Mouse (Mus musculus) liver, postnatal 0 days (tissue): Measurements from ENCODE around the gene Rnf41. TPM values are rescaled to one million over a fixed set of nuclear protein-coding genes. Genes with fewer than 3 reads are reported as not detected.

Experiments
- ATAC-seq: fragments of 200-750 bp; cut with Nextera tagmentation; 2 replicates; pipeline ENCODE4 v1.8.0; 2017; ENCODE audit warnings: mild to moderate bottlenecking, moderate library complexity
- DNase-seq: peaks from one replicate; pipeline ENCODE4 v3.0.0-alpha.2; 2016
- H3K27ac ChIP-seq: fragments of 300-500 bp; sonication (generic); 2 replicates; pipeline ENCODE4 v1.5.1; 2014; ENCODE audit warnings: antibody characterized with exemption, moderate library complexity, mild to moderate bottlenecking, low read depth
- H3K27me3 ChIP-seq: fragments of 300-500 bp; sonication (generic); 2 replicates; pipeline ENCODE4 v1.6.1; 2014; ENCODE audit warnings: low read length, control low read depth, mixed read lengths; ENCODE audit not compliant: insufficient read depth
- H3K36me3 ChIP-seq: fragments of 300-500 bp; sonication (generic); replicated peaks from 2 replicates; pipeline ENCODE4 v1.6.1; 2014; ENCODE audit warnings: mild to moderate bottlenecking, control low read depth, low read length, moderate library complexity, mixed read lengths; ENCODE audit not compliant: insufficient read depth
- H3K4me1 ChIP-seq: fragments of 300-500 bp; sonication (generic); 2 replicates; pipeline ENCODE4 v1.6.1; 2014; ENCODE audit warnings: antibody characterized with exemption, mild to moderate bottlenecking, control low read depth; ENCODE audit not compliant: insufficient read depth
- H3K4me2 ChIP-seq: fragments of 300-500 bp; sonication (generic); 2 replicates; pipeline ENCODE4 v1.6.1; 2014; ENCODE audit warnings: low read depth, mild to moderate bottlenecking, low read length, moderate library complexity, mixed read lengths
- H3K4me3 ChIP-seq: fragments of 300-500 bp; sonication (generic); 2 replicates; pipeline ENCODE4 v1.5.1; 2014; ENCODE audit warnings: low read depth, low read length
- H3K9ac ChIP-seq: fragments of 300-500 bp; sonication (generic); replicated peaks from 2 replicates; pipeline ENCODE4 v1.6.1; 2014; ENCODE audit warnings: mild to moderate bottlenecking, moderate library complexity
- H3K9me3 ChIP-seq: fragments of 300-500 bp; sonication (generic); 2 replicates; pipeline ENCODE4 v1.6.1; 2016; ENCODE audit warnings: mild to moderate bottlenecking, control low read depth, low read length, mixed read lengths
- CTCF ChIP-seq: sonication (generic); IDR thresholded peaks from 2 replicates; pipeline ENCODE4 v1.5.1; 2016; ENCODE audit warnings: antibody characterized with exemption, low read depth
- EP300 ChIP-seq: IDR thresholded peaks from 2 replicates; pipeline ENCODE4 v1.6.1; 2016; ENCODE audit warnings: antibody characterized with exemption, low read depth, mild to moderate bottlenecking
- WGBS: fragments of 180-500 bp; shearing (Covaris S2); extraction: QIAGEN DNeasy Blood & Tissue Kit; methylation state at CpG from one replicate; pipeline ENCODE4 v1.1.7; 2014; ENCODE audit not compliant: insufficient replicate concordance; 5-methylcytosine and 5-hydroxymethylcytosine counted together
- polyA plus RNA-seq: library from polyadenylated mRNA; unstranded; fragments of >200 nt; fragmentation: Nextera tagmentation; extraction: Ambion mirVana; gene quantifications from 2 replicates; pipeline ENCODE4 v1.2.1, GENCODE M21; 2015

Gene Rnf41
- polyA plus RNA-seq, 1 experiment from 2014 or later: 7.2 TPM

- peak; percentile 71 for ATAC-seq
- Histone ChIP-seq H3K9me3 (no peaks in the 10 kb centered on the region), H3K27ac (peak overlapping the region; percentile 96), H3K9ac (peak overlapping the region; percentile 93), H3K4me2 (peak overlapping the region; percentile 89), H3K4me3 (peak overlapping the region; percentile 86), H3K27me3 (no peaks in the 10 kb centered on the region), H3K36me3 (peaks cover 28% of the 10 kb centered on the region), H3K4me1 (peaks cover 10% of the 10 kb centered on the region; the same call in 1 of the 2 replicates)
- no peak for DNase-seq
- no peak for TF ChIP-seq CTCF
- no peak for TF ChIP-seq EP300
- WGBS: 3% methylated on average over 16 of the region's 67 CpGs
Measured at GRCm38 (mm10) chr10:128459409-128460269, 48.2 kb downstream of the Rnf41 start.

- H3K27ac ChIP-seq: peak overlapping the region; percentile 96
- peaks cover 10% of the 10 kb centered on the region; the same call in 1 of the 2 replicates for H3K4me1 ChIP-seq
- H3K4me2 ChIP-seq: peak overlapping the region; percentile 89
- peaks cover 33% of the 10 kb centered on the region for H3K36me3 ChIP-seq
- ATAC-seq (no peak), DNase-seq (no peak)
- peak overlapping the region; percentile 86 for H3K4me3 ChIP-seq
- WGBS: 11% methylated on average over 5 of the region's 5 CpGs
- TF ChIP-seq EP300: no peak
- TF ChIP-seq CTCF: no peak
- H3K9me3 ChIP-seq: no peaks in the 10 kb centered on the region
- H3K27me3 ChIP-seq: no peaks in the 10 kb centered on the region
- peak overlapping the region; percentile 93 for H3K9ac ChIP-seq
Measured at GRCm38 (mm10) chr10:128460270-128460630, 48.8 kb downstream of the Rnf41 start.

- peaks cover 84% of the 10 kb centered on the region for H3K36me3 ChIP-seq
Measured at GRCm38 (mm10) chr10:128474366-128474765, 62.9 kb downstream of the Rnf41 start.

GRCm38 (mm10) chr10:128486370-128486769 lies 74.9 kb downstream of the Rnf41 start:
- 84% methylated on average over 7 of the region's 7 CpGs for WGBS
- H3K4me3 ChIP-seq: no peak overlapping the region
- no peaks in the 10 kb centered on the region for H3K9me3 ChIP-seq
- H3K9ac ChIP-seq: no peak overlapping the region
- H3K4me2 ChIP-seq: no peak overlapping the region
- no peak for DNase-seq
- H3K4me1 ChIP-seq: peaks cover under 1% of the 10 kb centered on the region; the same call in 1 of the 2 replicates
- ATAC-seq: no peak
- H3K27ac ChIP-seq: no peak overlapping the region
- TF ChIP-seq CTCF: no peak
- TF ChIP-seq EP300: no peak
- H3K36me3 ChIP-seq: peaks cover 84% of the 10 kb centered on the region
- no peaks in the 10 kb centered on the region for H3K27me3 ChIP-seq

More at GRCm38 (mm10) chr10:128474366-128474765, 62.9 kb downstream of the Rnf41 start:
- 90% methylated on average over 12 of the region's 12 CpGs for WGBS
- Histone ChIP-seq H3K27ac (no peak overlapping the region), H3K9me3 (no peaks in the 10 kb centered on the region), H3K4me3 (no peak overlapping the region), H3K9ac (no peak overlapping the region), H3K4me2 (no peak overlapping the region), H3K4me1 (no peaks in the 10 kb centered on the region), H3K27me3 (no peaks in the 10 kb centered on the region)
- no peak for TF ChIP-seq EP300
- no peak for TF ChIP-seq CTCF
- ATAC-seq (no peak), DNase-seq (no peak)

GRCm38 (mm10) chr10:128487861-128488712 lies 76.6 kb downstream of the Rnf41 start:
- Histone ChIP-seq H3K4me2 (no peak overlapping the region), H3K9me3 (no peaks in the 10 kb centered on the region), H3K4me3 (no peak overlapping the region), H3K36me3 (peaks cover 72% of the 10 kb centered on the region), H3K4me1 (peaks cover 12% of the 10 kb centered on the region), H3K9ac (no peak overlapping the region), H3K27me3 (no peaks in the 10 kb centered on the region), H3K27ac (no peak overlapping the region)
- ATAC-seq (no peak), DNase-seq (no peak)
- WGBS: 88% methylated on average over 22 of the region's 22 CpGs
- TF ChIP-seq EP300: no peak
- no peak for TF ChIP-seq CTCF

GRCm38 (mm10) chr10:128488776-128489175 lies 77.3 kb downstream of the Rnf41 start:
- DNase-seq (no peak), ATAC-seq (no peak)
- H3K27me3 ChIP-seq: no peaks in the 10 kb centered on the region
- no peak overlapping the region for H3K4me3 ChIP-seq
- H3K27ac ChIP-seq: no peak overlapping the region
- H3K4me2 ChIP-seq: no peak overlapping the region
- H3K9ac ChIP-seq: no peak overlapping the region
- H3K9me3 ChIP-seq: no peaks in the 10 kb centered on the region
- H3K36me3 ChIP-seq: peaks cover 66% of the 10 kb centered on the region
- H3K4me1 ChIP-seq: peaks cover 12% of the 10 kb centered on the region
- no peak for TF ChIP-seq CTCF
- TF ChIP-seq EP300: no peak
- 88% methylated on average over 4 of the region's 4 CpGs for WGBS
